Mouse (Mus musculus): ENCODE results near the gene Tmem63c.

GRCm38 (mm10) chr12:87057066-87057465 lies 35.9 kb downstream of the Tmem63c start:
- TF ChIP-seq CTCF (IDR thresholded peaks at IDR 0.05; ENCODE audit: low read depth, low read length) (no peak), GATA1 (IDR thresholded peaks at IDR 0.05; ENCODE audit: borderline replicate concordance, low read length) (no peak), TAL1 (conservative IDR thresholded peaks at IDR 0.05; ENCODE audit: low read depth, low read length) (no peak), POLR2AphosphoS5 (IDR thresholded peaks at IDR 0.05; ENCODE audit: insufficient replicate concordance, low read depth, low read length) (no peak)

All from G1E (cell line).